Mouse (Mus musculus) erythroblast, embryonic 14.5 days (primary cell): ENCODE results near the gene Hic1.

Experiments
- GATA1 ChIP-seq: IDR thresholded peaks from 2 replicates; pipeline ENCODE4 v1.6.1; 2012; ENCODE audit warnings: low read length, inconsistent platforms, mixed read lengths
- TAL1 ChIP-seq: IDR thresholded peaks from 3 replicates; pipeline ENCODE4 v1.6.1; 2012; ENCODE audit warnings: low read length, inconsistent platforms, mixed read lengths

- TF ChIP-seq TAL1 (no peak), GATA1 (no peak)
Measured at GRCm38 (mm10) chr11:75209363-75209762, 40.0 kb upstream of the Hic1 start.
